Mouse (Mus musculus): ENCODE results near the gene Gm21698. TPM values are rescaled to one million over a fixed set of nuclear protein-coding genes. Genes with fewer than 3 reads are reported as not detected.
A peak's percentile ranks its signal among the peaks of the same experiment; 100 is the strongest.
"Not testable (repeated sequence)": the region's sequence is repeated elsewhere in the genome, so short reads cannot be mapped to it uniquely, and the experiment has no call there.

Gene Gm21698
- not detected for total RNA-seq (2021)
- long read RNA-seq, experiment 1 = 0 reads
- long read RNA-seq, experiment 2 = 0 reads

- DNase-seq = not testable (repeated sequence)
Measured at GRCm38 (mm10) chr5:25988550-25988949, at the start of gene Gm21698. Gm21698 (minus strand) TSS chr5:25988650.

- not testable (repeated sequence) for DNase-seq
Measured at GRCm38 (mm10) chr5:26022816-26023215, 34.4 kb upstream of the Gm21698 start, which contains the start of gene Gm5862. Gm5862 (minus strand) TSS chr5:26022916.

GRCm38 (mm10) chr5:26007697-26008096 is 19.2 kb upstream of the Gm21698 start:
- DNase-seq = not testable (repeated sequence)

- DNase-seq = peak; percentile 29
Measured at GRCm38 (mm10) chr5:26006937-26007695, 18.7 kb upstream of the Gm21698 start.

GRCm38 (mm10) chr5:26004698-26005097 is 16.2 kb upstream of the Gm21698 start, which contains the start of gene Gm1979:
Gm1979 (minus strand) TSS chr5:26004798.
- not testable (repeated sequence) for DNase-seq

- DNase-seq = not testable (repeated sequence)
Measured at GRCm38 (mm10) chr5:25972563-25972962, 15.9 kb downstream of the Gm21698 start, which contains the start of gene Gm21680. Gm21680 (minus strand) TSS chr5:25972663.

- not testable (repeated sequence) for DNase-seq
Measured at GRCm38 (mm10) chr5:25957050-25957449, 31.4 kb downstream of the Gm21698 start.

GRCm38 (mm10) chr5:25956611-25957010 is 31.8 kb downstream of the Gm21698 start:
- DNase-seq = peak; percentile 10

- DNase-seq = not testable (repeated sequence)
Measured at GRCm38 (mm10) chr5:25954317-25954716, 34.1 kb downstream of the Gm21698 start, which contains the start of gene Gm21671. Gm21671 (minus strand) TSS chr5:25954417.

GRCm38 (mm10) chr5:25945391-25945790 is 43.1 kb downstream of the Gm21698 start:
- not testable (repeated sequence) for DNase-seq

- not testable (repeated sequence) for DNase-seq
Measured at GRCm38 (mm10) chr5:25942281-25942680, 46.2 kb downstream of the Gm21698 start, which contains the start of gene Gm21663. Gm21663 (minus strand) TSS chr5:25942381.

Other genes with a start within 250 kb of the Gm21698 start
- gene Actr3b, start 228.7 kb downstream of the Gm21698 start, total RNA-seq (2021) = 1 to 10 TPM; 7.2 to 7.7 TPM
- under 1 TPM in 1 of 2 experiments, not detected in 1; 0.12 TPM for gene Gm21663, start 46.3 kb downstream of the Gm21698 start, total RNA-seq (2021)
- not detected for gene Gm21671, start 34.2 kb downstream of the Gm21698 start, total RNA-seq (2021)
- gene Gm21680, start 16.0 kb downstream of the Gm21698 start, total RNA-seq (2021) = not detected
- gene Gm1979, start 16.1 kb upstream of the Gm21698 start, total RNA-seq (2021) = not detected
- gene Gm5862, start 34.3 kb upstream of the Gm21698 start, total RNA-seq (2021) = not detected
- gene Speer4a, start 50.9 kb upstream of the Gm21698 start, total RNA-seq (2021) = under 1 TPM in 1 of 2 experiments, not detected in 1; 0.18 TPM
- not detected for gene Gm7347, start 69.9 kb upstream of the Gm21698 start, total RNA-seq (2021)
- gene Gm10471, start 100.6 kb upstream of the Gm21698 start, total RNA-seq (2021) = not detected
- gene 5031410I06Rik, start 116.7 kb upstream of the Gm21698 start, total RNA-seq (2021) = not detected
- not detected for gene Gm10220, start 132.8 kb upstream of the Gm21698 start, total RNA-seq (2021)